Mouse (Mus musculus): ENCODE results near the gene Tmem198b.

- TF ChIP-seq CTCF (IDR thresholded peaks at IDR 0.05; ENCODE audit: low read depth, low read length) = no peak
- no peak for TF ChIP-seq TAL1 (conservative IDR thresholded peaks at IDR 0.05; ENCODE audit: low read depth, low read length)
- TF ChIP-seq POLR2AphosphoS5 (IDR thresholded peaks at IDR 0.05; ENCODE audit: insufficient replicate concordance, low read depth, low read length) = no peak
- TF ChIP-seq GATA1 (IDR thresholded peaks at IDR 0.05; ENCODE audit: borderline replicate concordance, low read length) = no peak
- TF ChIP-seq GATA2 (IDR thresholded peaks at IDR 0.05; ENCODE audit: borderline replicate concordance, low read depth, low read length) = no peak
These were observed 2.8 kb upstream of the Tmem198b start for GRCm38 (mm10) chr10:128807018-128807417.
